Mouse (Mus musculus): Measurements from ENCODE around the gene Trp53inp2.

GRCm38 (mm10) chr2:155380261-155381059 is at the start of gene Trp53inp2:
- TF ChIP-seq CTCF (IDR thresholded peaks at IDR 0.05; ENCODE audit: control insufficient read depth, insufficient read depth, low read length) (no peak), POLR2A (IDR thresholded peaks at IDR 0.05; ENCODE audit: borderline replicate concordance, control insufficient read depth, low read depth, low read length) (no peak)

Data from bone marrow, adult 2 months (tissue).